Mouse (Mus musculus) CD4-positive, CD25-positive, alpha-beta regulatory T cell, adult 2 months (primary cell): ENCODE data around the gene St8sia1.

Experiments used
- DNase-seq: peaks from one replicate; pipeline ENCODE4 v3.0.0-alpha.2; 2012; ENCODE audit warnings: low read depth, low spot score

St8sia1 gene

DNA sequence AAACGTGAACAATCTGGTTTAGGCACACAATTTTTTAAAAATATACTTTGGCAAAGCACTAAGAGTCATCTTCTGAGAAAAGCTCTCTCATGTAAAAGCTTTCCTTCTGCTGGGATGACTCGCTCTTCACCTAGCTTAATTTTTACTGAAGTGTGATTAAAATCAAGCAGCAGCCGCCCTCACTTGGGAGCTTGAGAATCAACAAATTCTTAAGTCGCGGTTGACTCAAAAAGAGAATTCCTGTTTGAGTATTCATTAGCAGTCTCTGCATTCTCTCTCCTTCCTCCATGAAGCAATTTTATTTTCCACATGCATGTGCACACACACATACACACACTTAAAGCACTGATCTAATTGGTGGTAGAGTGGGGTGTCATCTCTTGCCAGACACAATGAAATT lies 138.8 kb downstream of the St8sia1 start:
- no peak for DNase-seq

DNA sequence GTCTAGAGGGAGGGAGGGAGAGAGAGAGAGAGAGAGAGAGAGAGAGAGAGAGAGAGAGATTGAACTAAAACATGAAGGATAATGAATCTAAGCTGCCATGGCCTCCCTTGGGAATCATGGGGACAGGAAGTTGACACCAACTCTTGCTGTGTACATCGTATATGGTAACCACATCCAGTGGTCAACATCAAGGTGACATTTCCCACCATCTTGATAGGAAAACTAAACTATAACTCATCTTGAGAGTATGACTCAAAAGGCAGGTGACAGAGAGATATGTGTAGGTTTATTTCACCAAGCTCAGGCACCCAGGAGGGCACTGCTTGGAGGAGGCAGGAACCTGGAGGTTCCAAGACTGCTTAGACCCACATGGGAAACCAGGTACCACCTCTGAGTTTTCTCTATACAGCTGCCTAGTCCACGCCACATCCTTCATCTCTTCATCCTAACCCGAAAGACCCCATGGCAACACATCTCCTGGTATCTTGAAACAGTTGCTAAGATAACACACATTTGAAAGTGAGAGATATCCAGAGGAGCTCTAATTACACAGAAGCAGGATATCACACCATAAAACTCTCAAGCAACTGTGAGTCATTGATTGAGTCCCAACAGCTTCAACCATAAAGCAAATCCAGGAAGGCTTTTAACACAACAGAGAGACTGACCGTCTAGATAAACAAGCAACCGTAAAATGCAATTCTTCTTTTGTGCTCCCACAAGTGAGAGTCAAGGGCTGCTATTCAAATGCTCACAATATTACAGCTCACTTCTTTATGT lies 141.1 kb downstream of the St8sia1 start:
- no peak for DNase-seq

GRCm38 (mm10) chr6:142818306-142818705 lies 145.9 kb downstream of the St8sia1 start:
- no peak for DNase-seq

- DNase-seq: no peak
These were observed 148.7 kb downstream of the St8sia1 start for GRCm38 (mm10) chr6:142815513-142815912.

DNA sequence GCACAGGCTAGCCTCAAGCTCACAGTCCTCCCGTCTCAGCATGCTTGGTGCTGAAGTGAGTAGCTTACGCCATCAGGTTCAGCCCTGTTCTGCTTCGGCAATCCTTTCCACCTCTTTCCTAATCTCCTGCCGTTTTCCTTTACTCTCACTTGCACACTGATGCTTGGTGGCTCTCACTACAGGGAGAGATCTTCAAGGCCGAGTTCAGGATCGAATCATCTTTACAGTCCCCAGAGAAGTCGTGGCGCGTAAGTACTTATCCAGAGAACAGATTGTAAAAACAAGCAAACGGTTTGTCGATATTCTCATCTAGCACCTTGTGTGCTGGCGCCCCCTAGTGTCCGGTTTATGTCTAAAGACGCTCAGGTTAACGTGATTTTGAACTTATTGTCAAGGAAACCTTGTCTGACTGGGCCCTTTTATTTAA lies 149.7 kb downstream of the St8sia1 start:
- DNase-seq: peak; percentile 92

- DNase-seq: no peak
These were observed 150.2 kb downstream of the St8sia1 start for GRCm38 (mm10) chr6:142814011-142814410.

- DNase-seq: no peak
These were observed 151.3 kb downstream of the St8sia1 start for GRCm38 (mm10) chr6:142812969-142813368.

DNA sequence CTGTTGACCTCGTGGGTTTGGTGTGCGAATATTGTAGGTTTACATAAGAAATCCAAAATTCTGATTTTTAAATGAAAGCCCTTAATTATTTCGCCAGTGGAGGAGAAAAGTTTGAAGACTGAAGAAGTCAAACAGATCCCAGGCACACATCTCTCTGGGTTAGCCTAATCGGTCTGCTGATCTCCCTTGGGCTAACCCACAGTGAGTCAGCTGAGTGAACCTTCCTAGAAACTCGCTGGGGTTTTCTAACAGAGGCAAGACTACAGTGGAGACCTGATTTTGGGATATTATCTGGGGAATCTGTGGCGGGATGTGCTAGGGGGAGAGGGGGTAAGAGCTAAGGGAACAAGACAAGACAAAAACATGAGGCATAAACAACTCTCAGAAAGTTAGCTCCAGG lies 154.0 kb downstream of the St8sia1 start:
- DNase-seq: no peak

- peak; percentile 50 for DNase-seq
These were observed 154.7 kb downstream of the St8sia1 start for GRCm38 (mm10) chr6:142809373-142810098.

DNA sequence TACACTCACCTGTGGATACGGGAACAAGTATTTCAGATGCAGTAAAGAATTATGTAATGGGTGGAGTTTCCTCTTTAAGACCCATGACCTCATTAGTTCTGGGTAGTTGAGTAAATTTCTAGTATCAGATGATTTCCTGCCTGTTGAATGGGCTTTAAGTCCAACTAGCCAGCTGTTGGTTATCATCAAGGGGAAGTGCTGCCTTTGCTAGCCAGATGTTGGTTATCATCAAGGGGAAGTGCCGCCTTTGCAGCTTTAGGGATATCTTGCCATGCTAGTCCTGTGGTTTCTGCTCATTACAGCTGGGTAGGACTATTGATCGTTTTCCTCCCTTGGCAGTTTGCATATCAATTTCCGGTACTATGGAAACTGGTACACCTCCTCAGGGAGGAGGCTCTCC lies 157.9 kb downstream of the St8sia1 start:
- DNase-seq: no peak

- DNase-seq: no peak
These were observed 159.8 kb downstream of the St8sia1 start, which contains the start of gene Sult6b2 for GRCm38 (mm10) chr6:142804402-142804801. TSS of gene Sult6b2 (minus strand) at chr6:142804502.

- DNase-seq: no peak
These were observed 161.4 kb downstream of the St8sia1 start for GRCm38 (mm10) chr6:142802617-142803525.

GRCm38 (mm10) chr6:142801687-142802086 lies 162.6 kb downstream of the St8sia1 start:
- no peak for DNase-seq

GRCm38 (mm10) chr6:142799704-142800374 lies 164.4 kb downstream of the St8sia1 start:
- DNase-seq: no peak

GRCm38 (mm10) chr6:142798837-142799236 lies 165.4 kb downstream of the St8sia1 start:
- no peak for DNase-seq

DNA sequence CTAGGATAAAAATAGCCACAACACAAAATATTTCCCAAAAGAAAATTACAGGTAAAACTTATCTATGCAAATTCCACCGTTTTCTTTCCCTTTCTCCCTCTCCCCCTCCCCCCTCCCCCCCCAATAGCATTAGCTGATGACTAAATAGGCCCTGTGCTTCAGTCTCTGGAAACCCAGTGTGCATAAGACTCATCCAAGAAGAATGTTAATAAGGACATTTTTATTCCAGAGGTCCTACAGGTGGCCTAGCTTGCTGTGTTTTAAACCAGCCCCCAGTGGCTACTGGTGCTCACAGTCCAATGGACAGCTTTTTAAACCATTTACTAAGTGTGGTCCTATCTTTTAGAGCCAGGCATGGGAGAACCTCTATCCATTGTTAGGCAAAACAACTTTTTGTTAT lies 166.3 kb downstream of the St8sia1 start:
- DNase-seq: no peak

DNA sequence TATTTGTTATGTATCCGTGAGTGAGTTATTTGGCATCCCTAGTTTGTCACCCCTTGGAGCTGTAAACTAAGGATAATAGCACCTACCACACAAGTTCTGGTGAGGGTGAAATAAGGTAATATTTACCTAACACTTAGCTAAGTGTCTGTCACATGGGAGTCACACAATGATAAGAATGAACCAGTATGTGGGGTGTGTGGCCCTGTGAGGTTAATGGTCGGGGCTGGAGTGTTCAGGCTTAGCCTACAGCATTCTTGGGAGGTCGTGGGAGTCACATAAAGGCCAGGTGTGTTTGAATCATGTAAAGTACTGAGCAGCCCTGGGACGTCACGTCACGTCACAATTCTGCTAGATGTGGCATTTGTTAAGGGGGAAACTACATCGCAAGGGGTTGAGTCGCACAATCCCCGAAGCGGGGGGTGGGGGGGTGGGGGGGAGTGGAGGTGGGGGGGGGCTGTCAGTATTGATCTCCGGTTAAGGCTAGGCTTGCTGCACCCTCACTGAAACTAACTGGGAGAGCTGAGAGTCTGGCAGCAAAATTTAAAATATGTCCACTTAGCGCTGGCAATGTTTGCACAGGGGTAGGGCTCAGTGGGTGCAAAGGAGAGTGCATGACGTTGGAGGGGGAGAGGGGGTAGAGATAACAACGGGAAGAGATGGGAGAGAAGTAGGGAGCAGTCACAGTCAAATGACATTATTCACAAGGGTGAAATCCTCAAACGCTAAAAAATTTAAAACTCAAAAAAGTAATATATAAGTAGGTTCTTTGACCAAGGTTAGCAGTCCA lies 168.4 kb downstream of the St8sia1 start:
- no peak for DNase-seq

DNA sequence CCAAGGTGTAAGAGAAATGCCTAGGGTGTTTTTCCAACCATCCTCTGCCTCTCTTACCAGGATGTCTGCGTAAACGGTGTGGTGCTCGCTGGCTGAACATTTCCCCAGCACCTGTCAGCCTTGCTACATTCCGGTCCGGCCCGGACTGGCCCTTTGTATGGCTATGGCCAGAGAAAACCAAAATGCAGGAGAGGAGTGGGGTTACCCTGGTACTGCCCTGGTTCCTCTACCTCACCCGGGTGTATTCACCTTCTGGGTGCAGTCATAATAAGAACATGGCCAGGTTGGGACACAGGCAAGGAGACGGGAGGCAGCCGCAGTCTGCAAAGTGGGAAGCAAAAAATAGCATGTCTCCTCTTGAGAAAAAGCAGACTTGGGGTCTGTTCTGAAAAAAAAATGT lies 169.2 kb downstream of the St8sia1 start:
- no peak for DNase-seq

DNA sequence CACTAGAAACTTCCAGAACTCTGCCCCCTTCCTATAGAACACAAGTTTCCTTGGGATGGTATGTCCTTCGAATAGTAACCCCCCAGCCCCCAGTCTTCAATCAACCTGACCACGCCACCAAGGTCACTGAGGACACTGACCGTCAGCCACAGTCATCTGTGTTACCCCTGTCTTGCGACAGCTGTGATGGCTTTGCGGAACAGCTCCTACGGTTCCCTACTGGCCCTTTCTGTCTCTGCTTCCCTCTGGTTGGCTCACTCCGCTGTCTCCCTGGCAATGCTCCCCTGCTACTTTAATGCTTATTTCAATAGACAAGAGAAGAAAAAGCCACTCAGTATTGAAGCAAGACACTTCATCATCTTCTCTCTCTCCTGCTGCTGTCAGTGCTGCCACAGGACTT lies 170.8 kb downstream of the St8sia1 start:
- no peak for DNase-seq

- DNase-seq: no peak
These were observed 171.8 kb downstream of the St8sia1 start for GRCm38 (mm10) chr6:142792241-142792968.
